Mouse (Mus musculus): ENCODE measurements at regions not wholly inside any gene's neighbourhood (a gene's known extent, or its start where the extent isn't known, plus 50 kb on each side); places are given as distances from the start of the nearest gene placed in this dataset.

- H3K4me1 ChIP-seq, result peaks cover 29% of the 10 kb centered on the region
- no peak overlapping the region for H3K9ac ChIP-seq
- peak overlapping the region; percentile 10; the same call in 1 of the 2 replicates for H3K27ac ChIP-seq
- WGBS, result 20% methylated on average over 3 of the region's 3 CpGs
- no peak overlapping the region for H3K4me2 ChIP-seq
- ATAC-seq (replicated peaks), result peak; percentile 85
- H3K4me3 ChIP-seq, result no peak overlapping the region
- no peaks in the 10 kb centered on the region for H3K36me3 ChIP-seq (replicated peaks)
- H3K9me3 ChIP-seq, result no peaks in the 10 kb centered on the region
- H3K27me3 ChIP-seq (replicated peaks), result no peaks in the 10 kb centered on the region
Measured at GRCm38 (mm10) chr2:51443946-51444345, 183.4 kb upstream of the Tas2r134 start.

DNA sequence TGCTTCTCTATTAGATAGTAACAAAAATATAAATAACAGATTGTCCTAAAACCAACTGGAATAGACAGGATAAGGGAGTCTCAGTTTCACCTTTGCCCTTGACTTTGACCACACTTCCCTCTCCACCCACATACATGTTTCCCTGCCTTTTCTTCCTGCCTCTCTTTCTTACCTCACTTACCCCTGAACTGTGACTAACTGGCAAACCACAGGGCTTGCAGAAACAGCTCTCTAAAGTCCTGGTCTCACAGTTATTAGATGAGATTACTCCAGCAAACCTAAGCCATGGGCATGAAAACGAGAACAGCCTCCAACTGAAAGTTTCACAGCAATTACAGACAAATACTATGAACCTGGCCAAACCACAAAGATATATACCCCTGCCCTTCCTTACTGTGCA lies 188.3 kb upstream of the Tas2r134 start:
- H3K27me3 ChIP-seq (replicated peaks), result no peaks in the 10 kb centered on the region
- WGBS, result 56% methylated on average over 1 of the region's 1 CpGs

GRCm38 (mm10) chr2:51436590-51436989 lies 190.7 kb upstream of the Tas2r134 start:
- H3K4me1 ChIP-seq, result peaks cover 6% of the 10 kb centered on the region; the same call in 1 of the 2 replicates
- no peak overlapping the region for H3K4me3 ChIP-seq
- no peaks in the 10 kb centered on the region for H3K9me3 ChIP-seq
- H3K27ac ChIP-seq, result no peak overlapping the region
- 54% methylated on average over 3 of the region's 3 CpGs for WGBS
- no peak for ATAC-seq (replicated peaks)
- no peak overlapping the region for H3K4me2 ChIP-seq
- no peaks in the 10 kb centered on the region for H3K36me3 ChIP-seq (replicated peaks)
- H3K9ac ChIP-seq, result no peak overlapping the region
- no peaks in the 10 kb centered on the region for H3K27me3 ChIP-seq (replicated peaks)

More for the DNA sequence above, 188.3 kb upstream of the Tas2r134 start:
- ATAC-seq (replicated peaks), result no peak
- Histone ChIP-seq H3K4me1 (peaks cover 16% of the 10 kb centered on the region), H3K4me2 (no peak overlapping the region), H3K27ac (no peak overlapping the region), H3K4me3 (no peak overlapping the region), H3K36me3 (replicated peaks) (no peaks in the 10 kb centered on the region), H3K9me3 (no peaks in the 10 kb centered on the region), H3K9ac (no peak overlapping the region)

GRCm38 (mm10) chr2:51431564-51431963 lies 195.7 kb upstream of the Tas2r134 start:
- H3K4me3 ChIP-seq, result no peak overlapping the region
- no peak overlapping the region for H3K4me2 ChIP-seq
- WGBS, result 83% methylated on average over 3 of the region's 3 CpGs
- no peak overlapping the region for H3K9ac ChIP-seq
- no peaks in the 10 kb centered on the region for H3K9me3 ChIP-seq
- no peaks in the 10 kb centered on the region for H3K4me1 ChIP-seq
- no peak for ATAC-seq (replicated peaks)
- no peaks in the 10 kb centered on the region for H3K27me3 ChIP-seq (replicated peaks)
- H3K36me3 ChIP-seq (replicated peaks), result no peaks in the 10 kb centered on the region
- H3K27ac ChIP-seq, result no peak overlapping the region

- no peak overlapping the region for H3K4me2 ChIP-seq
- H3K27me3 ChIP-seq (replicated peaks), result no peaks in the 10 kb centered on the region
- H3K27ac ChIP-seq, result no peak overlapping the region
- 72% methylated on average over 5 of the region's 5 CpGs for WGBS
- no peak overlapping the region for H3K9ac ChIP-seq
- no peak for ATAC-seq (replicated peaks)
- no peaks in the 10 kb centered on the region for H3K4me1 ChIP-seq
- no peaks in the 10 kb centered on the region for H3K9me3 ChIP-seq
- H3K4me3 ChIP-seq, result no peak overlapping the region
- no peaks in the 10 kb centered on the region for H3K36me3 ChIP-seq (replicated peaks)
Measured at GRCm38 (mm10) chr2:51429716-51430115, 197.6 kb upstream of the Tas2r134 start.

GRCm38 (mm10) chr2:51422442-51422841 lies 204.9 kb upstream of the Tas2r134 start:
- H3K4me2 ChIP-seq, result no peak overlapping the region
- no peaks in the 10 kb centered on the region for H3K27me3 ChIP-seq (replicated peaks)
- no peak overlapping the region for H3K9ac ChIP-seq
- ATAC-seq (replicated peaks), result peak; percentile 65
- 56% methylated on average over 6 of the region's 6 CpGs for WGBS
- H3K4me1 ChIP-seq, result peaks cover 18% of the 10 kb centered on the region
- H3K27ac ChIP-seq, result no peak overlapping the region
- no peak overlapping the region for H3K4me3 ChIP-seq
- no peaks in the 10 kb centered on the region for H3K9me3 ChIP-seq
- H3K36me3 ChIP-seq (replicated peaks), result no peaks in the 10 kb centered on the region

DNA sequence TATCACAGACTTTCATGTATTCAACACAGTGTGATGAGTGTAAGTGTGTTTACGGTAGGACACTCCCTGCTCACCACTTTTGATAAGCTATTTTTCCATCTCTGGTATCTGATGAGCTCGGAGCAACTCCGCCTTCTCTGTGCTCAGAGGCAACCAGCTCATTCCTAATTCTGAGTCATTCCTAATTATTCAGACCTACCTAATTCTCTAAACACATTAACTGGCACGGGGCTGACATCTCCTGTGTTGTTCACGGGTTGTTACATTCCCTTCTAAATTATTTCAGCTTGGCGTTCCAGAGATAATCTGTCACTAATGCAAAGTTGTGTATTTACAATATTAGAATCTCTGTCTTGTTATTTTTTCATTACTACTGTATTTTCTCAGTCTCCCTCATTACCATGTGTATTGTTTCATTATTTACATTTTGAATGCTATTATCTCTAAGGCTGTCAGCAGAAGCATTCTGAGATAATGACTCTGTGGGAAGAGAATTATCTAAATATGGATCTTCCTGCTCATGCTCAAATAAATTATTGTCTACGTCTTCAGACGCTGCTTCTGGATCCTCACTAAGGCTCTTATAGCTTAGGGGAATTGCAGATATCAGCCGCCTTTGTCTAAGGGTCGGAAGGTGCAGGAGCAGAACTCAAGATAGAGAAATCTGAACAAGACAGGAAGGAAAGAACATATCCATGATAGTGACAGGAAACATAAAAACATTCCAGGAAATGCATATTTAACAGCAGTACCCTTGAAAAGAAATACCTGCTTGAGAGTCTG lies 209.2 kb upstream of the Tas2r134 start:
- no peaks in the 10 kb centered on the region for H3K27me3 ChIP-seq (replicated peaks)
- WGBS, result 36% methylated on average over 10 of the region's 10 CpGs
- no peak overlapping the region for H3K9ac ChIP-seq
- no peak overlapping the region for H3K4me3 ChIP-seq
- peak overlapping the region; percentile 17; the same call in 1 of the 2 replicates for H3K27ac ChIP-seq
- H3K4me1 ChIP-seq, result peaks cover 18% of the 10 kb centered on the region
- no peaks in the 10 kb centered on the region for H3K36me3 ChIP-seq (replicated peaks)
- peak; percentile 68 for ATAC-seq (replicated peaks)
- H3K9me3 ChIP-seq, result no peaks in the 10 kb centered on the region
- no peak overlapping the region for H3K4me2 ChIP-seq

DNA sequence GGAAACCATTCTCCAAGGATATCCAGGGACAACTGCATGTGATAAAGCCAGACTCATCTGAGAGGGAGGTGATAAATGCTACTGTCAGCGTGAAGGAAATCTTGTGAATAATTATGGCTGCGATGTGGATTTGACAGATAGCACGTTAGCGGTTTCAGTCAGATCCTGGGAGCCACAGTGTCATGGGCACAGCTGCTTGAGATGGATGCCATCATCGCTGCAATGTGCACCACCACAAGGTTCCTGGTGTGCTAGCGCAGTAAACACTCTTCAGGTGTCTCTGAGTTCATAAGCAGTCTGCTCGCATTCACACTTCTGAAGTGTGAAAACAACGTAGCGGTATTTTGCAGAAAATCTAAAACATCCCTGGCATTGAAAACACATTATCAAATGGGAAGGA lies 238.9 kb upstream of the Tas2r134 start:
- H3K9me3 ChIP-seq, result no peaks in the 10 kb centered on the region
- H3K4me2 ChIP-seq, result no peak overlapping the region
- no peak overlapping the region for H3K4me3 ChIP-seq
- no peaks in the 10 kb centered on the region for H3K27me3 ChIP-seq (replicated peaks)
- H3K27ac ChIP-seq, result no peak overlapping the region
- ATAC-seq (replicated peaks), result no peak
- H3K9ac ChIP-seq, result no peak overlapping the region
- no peaks in the 10 kb centered on the region for H3K36me3 ChIP-seq (replicated peaks)
- H3K4me1 ChIP-seq, result 0 out of 2 replicates have a peak, but pooled peaks cover 3% of the 10 kb centered on the region
- 82% methylated on average over 9 of the region's 9 CpGs for WGBS

- 0 out of 2 replicates have a peak, but pooled peaks have one; percentile 42 for ATAC-seq (replicated peaks)
- 57% methylated on average over 1 of the region's 1 CpGs for WGBS
Measured at GRCm38 (mm10) chr2:51387136-51387535, 238.2 kb upstream of the Rnd3 start.

DNA sequence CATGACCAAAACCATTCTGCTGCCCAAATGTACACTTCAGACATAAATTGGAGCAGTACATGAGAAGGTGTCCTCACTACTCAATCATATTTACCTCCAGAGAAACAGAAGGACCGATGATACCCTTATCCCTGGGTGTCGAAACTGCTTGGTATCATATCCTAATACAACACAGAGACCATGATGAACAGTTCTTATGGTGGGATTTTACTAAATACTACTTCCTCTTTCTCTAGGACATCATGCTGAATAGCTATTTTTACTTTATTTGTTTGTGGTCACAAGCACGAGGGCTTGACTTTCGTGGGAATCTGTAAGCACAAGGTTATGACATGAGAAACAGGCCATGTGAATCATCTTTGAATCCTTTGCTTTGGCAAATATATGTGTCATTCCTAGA lies 227.7 kb upstream of the Rnd3 start:
- Histone ChIP-seq H3K27me3 (replicated peaks) (no peaks in the 10 kb centered on the region), H3K9me3 (no peaks in the 10 kb centered on the region), H3K4me3 (no peak overlapping the region), H3K9ac (no peak overlapping the region), H3K4me2 (no peak overlapping the region), H3K27ac (no peak overlapping the region), H3K36me3 (replicated peaks) (no peaks in the 10 kb centered on the region), H3K4me1 (no peaks in the 10 kb centered on the region)
- no peak for ATAC-seq (replicated peaks)
- WGBS, result 91% methylated on average over 4 of the region's 4 CpGs

More at GRCm38 (mm10) chr2:51387136-51387535, 238.2 kb upstream of the Rnd3 start:
- Histone ChIP-seq H3K27ac (no peak overlapping the region), H3K9me3 (no peaks in the 10 kb centered on the region), H3K36me3 (replicated peaks) (no peaks in the 10 kb centered on the region), H3K4me1 (0 out of 2 replicates have a peak, but pooled peaks cover 3% of the 10 kb centered on the region), H3K4me2 (no peak overlapping the region), H3K4me3 (no peak overlapping the region), H3K27me3 (replicated peaks) (no peaks in the 10 kb centered on the region), H3K9ac (no peak overlapping the region)

DNA sequence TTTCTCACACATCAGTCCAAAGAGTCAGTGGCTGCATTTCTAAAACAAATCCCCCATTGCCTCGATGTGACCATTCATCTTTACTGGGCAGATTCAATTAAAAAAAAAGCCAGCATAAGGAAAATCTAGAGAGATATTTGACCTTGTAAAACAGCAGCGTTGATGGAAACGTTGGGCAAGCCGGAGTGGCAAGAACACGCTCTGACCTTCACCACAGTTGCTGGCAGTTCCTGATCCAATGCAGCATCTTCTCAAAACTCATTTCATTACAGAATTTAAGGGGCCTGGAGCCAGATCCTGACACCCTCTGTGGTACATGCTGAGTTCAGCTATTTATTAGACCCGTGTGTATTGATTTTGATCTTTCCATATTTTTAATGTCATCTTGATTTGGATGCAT lies 225.7 kb upstream of the Rnd3 start:
- no peak overlapping the region for H3K4me2 ChIP-seq
- 87% methylated on average over 6 of the region's 6 CpGs for WGBS
- ATAC-seq (replicated peaks), result no peak
- no peaks in the 10 kb centered on the region for H3K4me1 ChIP-seq
- H3K27ac ChIP-seq, result no peak overlapping the region
- no peaks in the 10 kb centered on the region for H3K27me3 ChIP-seq (replicated peaks)
- no peak overlapping the region for H3K9ac ChIP-seq
- no peaks in the 10 kb centered on the region for H3K9me3 ChIP-seq
- H3K4me3 ChIP-seq, result no peak overlapping the region
- no peaks in the 10 kb centered on the region for H3K36me3 ChIP-seq (replicated peaks)

DNA sequence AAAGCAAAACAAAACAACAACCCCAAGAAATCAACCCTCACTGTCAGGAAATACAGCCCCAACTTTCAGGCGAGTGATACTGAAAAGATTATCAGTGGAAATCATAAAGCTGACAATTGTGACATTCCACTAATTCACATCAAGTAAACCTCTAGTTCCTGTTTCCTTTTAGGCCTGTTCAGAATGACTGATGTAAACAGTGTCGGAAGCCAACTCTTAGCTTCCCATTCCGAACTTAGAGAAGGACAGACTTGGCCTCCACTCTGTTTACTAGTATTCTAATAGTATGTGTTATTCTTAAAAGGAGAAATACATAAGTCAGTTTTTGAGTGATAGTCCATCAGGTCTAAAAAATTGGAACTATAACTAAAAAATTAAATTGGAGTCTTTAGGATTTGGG lies 223.9 kb upstream of the Rnd3 start:
- Histone ChIP-seq H3K36me3 (replicated peaks) (no peaks in the 10 kb centered on the region), H3K27ac (no peak overlapping the region), H3K4me2 (no peak overlapping the region), H3K4me3 (no peak overlapping the region), H3K27me3 (replicated peaks) (no peaks in the 10 kb centered on the region), H3K9me3 (no peaks in the 10 kb centered on the region), H3K9ac (no peak overlapping the region), H3K4me1 (no peaks in the 10 kb centered on the region)
- no peak for ATAC-seq (replicated peaks)
- WGBS, result 88% methylated on average over 3 of the region's 3 CpGs

Measured in midbrain, embryonic 15.5 days (tissue).